Mouse (Mus musculus): ENCODE data around the gene Adra1b. TPM values are rescaled to one million over a fixed set of nuclear protein-coding genes. Genes with fewer than 3 reads are reported as not detected.

The Adra1b gene
- polyA plus RNA-seq, 1 experiment from 2014 or later = 7.5 TPM

- no peak for ATAC-seq (ENCODE audit: low read depth)
- no peak overlapping the region for H3K4me2 ChIP-seq (ENCODE audit: low read depth, low read length)
- H3K27ac ChIP-seq (ENCODE audit: low read length) = no peak overlapping the region
- no peaks in the 10 kb centered on the region for H3K9me3 ChIP-seq (replicated peaks; ENCODE audit: control insufficient read depth, low read length)
- no peak overlapping the region for H3K4me3 ChIP-seq (ENCODE audit: low read depth, low read length)
- WGBS (ENCODE audit: insufficient replicate concordance) = 51% methylated on average over 5 of the region's 5 CpGs
- H3K27me3 ChIP-seq (ENCODE audit: control insufficient read depth, insufficient read depth, low read depth, low read length) = no peaks in the 10 kb centered on the region
- H3K4me1 ChIP-seq (ENCODE audit: control insufficient read depth, low read depth, low read length) = no peaks in the 10 kb centered on the region; the same call in 1 of the 2 replicates
- no peak overlapping the region for H3K9ac ChIP-seq (ENCODE audit: low read depth, low read length)
- no peaks in the 10 kb centered on the region for H3K36me3 ChIP-seq (ENCODE audit: control insufficient read depth, insufficient read depth)
Observed at GRCm38 (mm10) chr11:43929706-43930105, 28.7 kb upstream of the Adra1b start.

GRCm38 (mm10) chr11:43929178-43929577 is 28.2 kb upstream of the Adra1b start:
- no peak overlapping the region for H3K4me2 ChIP-seq (ENCODE audit: low read depth, low read length)
- H3K27me3 ChIP-seq (ENCODE audit: control insufficient read depth, insufficient read depth, low read depth, low read length) = no peaks in the 10 kb centered on the region
- no peak overlapping the region for H3K4me3 ChIP-seq (ENCODE audit: low read depth, low read length)
- H3K4me1 ChIP-seq (ENCODE audit: control insufficient read depth, low read depth, low read length) = no peaks in the 10 kb centered on the region; the same call in 1 of the 2 replicates
- H3K9ac ChIP-seq (ENCODE audit: low read depth, low read length) = no peak overlapping the region
- H3K36me3 ChIP-seq (ENCODE audit: control insufficient read depth, insufficient read depth) = no peaks in the 10 kb centered on the region
- H3K27ac ChIP-seq (ENCODE audit: low read length) = no peak overlapping the region
- no peaks in the 10 kb centered on the region for H3K9me3 ChIP-seq (replicated peaks; ENCODE audit: control insufficient read depth, low read length)
- WGBS (ENCODE audit: insufficient replicate concordance) = 44% methylated on average over 5 of the region's 5 CpGs
- ATAC-seq (ENCODE audit: low read depth) = 0 out of 2 replicates have a peak, but pooled peaks have one; percentile 32

GRCm38 (mm10) chr11:43927133-43927815 is 26.3 kb upstream of the Adra1b start:
- no peaks in the 10 kb centered on the region; the same call in 1 of the 2 replicates for H3K4me1 ChIP-seq (ENCODE audit: control insufficient read depth, low read depth, low read length)
- ATAC-seq (ENCODE audit: low read depth) = peak; percentile 72
- no peaks in the 10 kb centered on the region for H3K27me3 ChIP-seq (ENCODE audit: control insufficient read depth, insufficient read depth, low read depth, low read length)
- H3K4me2 ChIP-seq (ENCODE audit: low read depth, low read length) = no peak overlapping the region
- H3K27ac ChIP-seq (ENCODE audit: low read length) = no peak overlapping the region
- 56% methylated on average over 8 of the region's 8 CpGs for WGBS (ENCODE audit: insufficient replicate concordance)
- no peaks in the 10 kb centered on the region for H3K36me3 ChIP-seq (ENCODE audit: control insufficient read depth, insufficient read depth)
- H3K9ac ChIP-seq (ENCODE audit: low read depth, low read length) = no peak overlapping the region
- no peak overlapping the region for H3K4me3 ChIP-seq (ENCODE audit: low read depth, low read length)
- H3K9me3 ChIP-seq (replicated peaks; ENCODE audit: control insufficient read depth, low read length) = no peaks in the 10 kb centered on the region

GRCm38 (mm10) chr11:43926163-43926562 is 25.2 kb upstream of the Adra1b start:
- H3K9me3 ChIP-seq (replicated peaks; ENCODE audit: control insufficient read depth, low read length) = no peaks in the 10 kb centered on the region
- H3K27me3 ChIP-seq (ENCODE audit: control insufficient read depth, insufficient read depth, low read depth, low read length) = no peaks in the 10 kb centered on the region
- H3K4me1 ChIP-seq (ENCODE audit: control insufficient read depth, low read depth, low read length) = no peaks in the 10 kb centered on the region; the same call in 1 of the 2 replicates
- WGBS (ENCODE audit: insufficient replicate concordance) = 56% methylated on average over 6 of the region's 6 CpGs
- H3K4me3 ChIP-seq (ENCODE audit: low read depth, low read length) = no peak overlapping the region
- no peak overlapping the region for H3K27ac ChIP-seq (ENCODE audit: low read length)
- no peak overlapping the region for H3K9ac ChIP-seq (ENCODE audit: low read depth, low read length)
- no peaks in the 10 kb centered on the region for H3K36me3 ChIP-seq (ENCODE audit: control insufficient read depth, insufficient read depth)
- no peak overlapping the region for H3K4me2 ChIP-seq (ENCODE audit: low read depth, low read length)
- no peak for ATAC-seq (ENCODE audit: low read depth)

GRCm38 (mm10) chr11:43925584-43925983 is 24.6 kb upstream of the Adra1b start:
- Histone ChIP-seq H3K9me3 (replicated peaks; ENCODE audit: control insufficient read depth, low read length) (no peaks in the 10 kb centered on the region), H3K27ac (ENCODE audit: low read length) (no peak overlapping the region), H3K4me3 (ENCODE audit: low read depth, low read length) (no peak overlapping the region), H3K27me3 (ENCODE audit: control insufficient read depth, insufficient read depth, low read depth, low read length) (no peaks in the 10 kb centered on the region), H3K4me2 (ENCODE audit: low read depth, low read length) (no peak overlapping the region), H3K9ac (ENCODE audit: low read depth, low read length) (no peak overlapping the region), H3K4me1 (ENCODE audit: control insufficient read depth, low read depth, low read length) (no peaks in the 10 kb centered on the region; the same call in 1 of the 2 replicates), H3K36me3 (ENCODE audit: control insufficient read depth, insufficient read depth) (no peaks in the 10 kb centered on the region)
- 43% methylated on average over 6 of the region's 6 CpGs for WGBS (ENCODE audit: insufficient replicate concordance)
- ATAC-seq (ENCODE audit: low read depth) = no peak

- no peak for ATAC-seq (ENCODE audit: low read depth)
- no peaks in the 10 kb centered on the region for H3K36me3 ChIP-seq (ENCODE audit: control insufficient read depth, insufficient read depth)
- 38% methylated on average over 2 of the region's 2 CpGs for WGBS (ENCODE audit: insufficient replicate concordance)
- H3K4me3 ChIP-seq (ENCODE audit: low read depth, low read length) = no peak overlapping the region
- H3K9ac ChIP-seq (ENCODE audit: low read depth, low read length) = no peak overlapping the region
- H3K9me3 ChIP-seq (replicated peaks; ENCODE audit: control insufficient read depth, low read length) = no peaks in the 10 kb centered on the region
- H3K4me1 ChIP-seq (ENCODE audit: control insufficient read depth, low read depth, low read length) = no peaks in the 10 kb centered on the region
- H3K27ac ChIP-seq (ENCODE audit: low read length) = no peak overlapping the region
- no peaks in the 10 kb centered on the region for H3K27me3 ChIP-seq (ENCODE audit: control insufficient read depth, insufficient read depth, low read depth, low read length)
- H3K4me2 ChIP-seq (ENCODE audit: low read depth, low read length) = no peak overlapping the region
Observed at GRCm38 (mm10) chr11:43921701-43922100, 20.7 kb upstream of the Adra1b start.

- Histone ChIP-seq H3K4me2 (ENCODE audit: low read depth, low read length) (no peak overlapping the region), H3K4me1 (ENCODE audit: control insufficient read depth, low read depth, low read length) (no peaks in the 10 kb centered on the region), H3K27me3 (ENCODE audit: control insufficient read depth, insufficient read depth, low read depth, low read length) (no peaks in the 10 kb centered on the region), H3K9me3 (replicated peaks; ENCODE audit: control insufficient read depth, low read length) (no peaks in the 10 kb centered on the region), H3K36me3 (ENCODE audit: control insufficient read depth, insufficient read depth) (no peaks in the 10 kb centered on the region), H3K9ac (ENCODE audit: low read depth, low read length) (no peak overlapping the region), H3K4me3 (ENCODE audit: low read depth, low read length) (no peak overlapping the region), H3K27ac (ENCODE audit: low read length) (no peak overlapping the region)
- WGBS (ENCODE audit: insufficient replicate concordance) = 53% methylated on average over 7 of the region's 7 CpGs
- no peak for ATAC-seq (ENCODE audit: low read depth)
Observed at GRCm38 (mm10) chr11:43919492-43920055, 18.6 kb upstream of the Adra1b start.

GRCm38 (mm10) chr11:43914552-43915447 is 13.8 kb upstream of the Adra1b start:
- Histone ChIP-seq H3K9me3 (replicated peaks; ENCODE audit: control insufficient read depth, low read length) (no peaks in the 10 kb centered on the region), H3K27ac (ENCODE audit: low read length) (no peak overlapping the region), H3K27me3 (ENCODE audit: control insufficient read depth, insufficient read depth, low read depth, low read length) (no peaks in the 10 kb centered on the region), H3K4me2 (ENCODE audit: low read depth, low read length) (no peak overlapping the region), H3K36me3 (ENCODE audit: control insufficient read depth, insufficient read depth) (no peaks in the 10 kb centered on the region), H3K4me1 (ENCODE audit: control insufficient read depth, low read depth, low read length) (no peaks in the 10 kb centered on the region), H3K9ac (ENCODE audit: low read depth, low read length) (no peak overlapping the region), H3K4me3 (ENCODE audit: low read depth, low read length) (no peak overlapping the region)
- WGBS (ENCODE audit: insufficient replicate concordance) = 46% methylated on average over 12 of the region's 12 CpGs
- peak; percentile 76 for ATAC-seq (ENCODE audit: low read depth)

Measured in liver, embryonic 16.5 days (tissue).